ENCODE assay signal across 7 mouse cellular contexts in the genomic region with DNA sequence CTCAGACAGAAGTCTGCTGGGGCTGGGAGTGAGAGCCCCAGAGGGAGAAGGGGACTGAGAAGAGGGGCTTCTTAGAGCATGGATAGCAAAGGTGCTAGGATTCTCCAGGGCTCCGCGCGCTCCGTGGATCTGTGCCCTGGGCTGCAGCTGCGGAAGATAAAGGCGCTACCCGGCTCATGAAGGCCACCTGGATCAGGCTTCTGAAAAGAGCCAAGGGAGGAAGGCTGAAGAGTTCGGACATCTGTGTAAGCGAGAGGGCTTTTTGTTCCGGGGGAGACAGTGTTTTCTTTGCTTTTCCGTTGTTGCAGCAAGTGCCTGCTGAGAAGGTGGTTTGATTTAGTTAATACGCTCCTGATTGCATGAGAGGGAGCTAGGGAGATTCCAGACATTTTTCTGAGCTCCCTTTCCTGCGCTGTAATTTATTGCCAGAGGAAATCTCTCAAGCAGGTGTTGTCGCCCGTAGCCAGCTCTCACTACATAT.
DNase-seq lines count a peak whose midpoint lies in the region; ATAC-seq and TF ChIP-seq lines count a peak whose summit lies in the region.

No protein-coding gene starts in this region.

- H3K9me3 ChIP-seq in embryonic facial prominence, embryonic 12.5 days = no peaks in the 10 kb centered on the region
- no peaks in the 10 kb centered on the region for H3K9me3 ChIP-seq in hindbrain, embryonic 16.5 days (ENCODE audit: control insufficient read depth, low read length)
- H3K9me3 ChIP-seq in midbrain, embryonic 11.5 days (ENCODE audit: control insufficient read depth, low read length) = no peaks in the 10 kb centered on the region

- DNase-seq in left cerebral cortex, adult 2 months (ENCODE audit: extremely low spot score in 1 of 2, low spot score in 2 of 2) = peak; percentile 31 to 34
- DNase-seq in left cerebral cortex, adult 11 months (ENCODE audit: low spot score) = no peak
- peak; percentile 92 for DNase-seq in midbrain, embryonic 11.5 days (ENCODE audit: low spot score, missing footprints)
- DNase-seq in telencephalon, adult 2 months (ENCODE audit: low read depth, low spot score) = peak; percentile 43

- no peaks in the 10 kb centered on the region for H3K36me3 ChIP-seq in embryonic facial prominence, embryonic 12.5 days
- no peaks in the 10 kb centered on the region for H3K36me3 ChIP-seq in hindbrain, embryonic 16.5 days (ENCODE audit: control insufficient read depth, insufficient read depth, low read length)
- no peaks in the 10 kb centered on the region for H3K36me3 ChIP-seq in midbrain, embryonic 11.5 days (ENCODE audit: control insufficient read depth, insufficient read depth, low read length)

- H3K4me2 ChIP-seq in embryonic facial prominence, embryonic 12.5 days (replicated peaks) = peak overlapping the region; percentile 48
- H3K4me2 ChIP-seq in hindbrain, embryonic 16.5 days (ENCODE audit: low read length) = peak overlapping the region; percentile 61
- peak overlapping the region; percentile 43 for H3K4me2 ChIP-seq in midbrain, embryonic 11.5 days

- no peak for ATAC-seq in embryonic facial prominence, embryonic 12.5 days (ENCODE audit: insufficient number of reproducible peaks, insufficient read depth, low FRiP score, low TSS enrichment)
- ATAC-seq in hindbrain, embryonic 16.5 days = peak; percentile 59
- 0 out of 2 replicates have a peak, but pooled peaks have one; percentile 20 for ATAC-seq in midbrain, embryonic 11.5 days (ENCODE audit: low FRiP score)
- ATAC-seq in inflammation-experienced regulatory T-cells, adult 6 months = no peak

- 5% methylated on average over 15 of the region's 15 CpGs for WGBS in embryonic facial prominence, embryonic 12.5 days
- 9% methylated on average over 15 of the region's 15 CpGs for WGBS in hindbrain, embryonic 16.5 days
- WGBS in midbrain, embryonic 11.5 days = 10% methylated on average over 15 of the region's 15 CpGs

- H3K27me3 ChIP-seq in embryonic facial prominence, embryonic 12.5 days = no peaks in the 10 kb centered on the region
- no peaks in the 10 kb centered on the region for H3K27me3 ChIP-seq in hindbrain, embryonic 16.5 days (replicated peaks; ENCODE audit: control insufficient read depth, insufficient read depth, low read length)
- H3K27me3 ChIP-seq in midbrain, embryonic 11.5 days (ENCODE audit: control insufficient read depth, insufficient read depth, low read length) = no peaks in the 10 kb centered on the region; the same call in 1 of the 2 replicates

- peak overlapping the region; percentile 54 for H3K4me3 ChIP-seq in left cerebral cortex, adult 2 months
- H3K4me3 ChIP-seq in embryonic facial prominence, embryonic 12.5 days = peak overlapping the region; percentile 22; the same call in 1 of the 2 replicates
- H3K4me3 ChIP-seq in hindbrain, embryonic 16.5 days (ENCODE audit: low read length) = peak overlapping the region; percentile 41
- peak overlapping the region; percentile 19; the same call in 1 of the 2 replicates for H3K4me3 ChIP-seq in midbrain, embryonic 11.5 days (ENCODE audit: low read depth, low read length)

- peaks cover 16% of the 10 kb centered on the region for H3K4me1 ChIP-seq in embryonic facial prominence, embryonic 12.5 days
- H3K4me1 ChIP-seq in hindbrain, embryonic 16.5 days (ENCODE audit: control insufficient read depth, insufficient read depth, low read depth, low read length) = peaks cover 8% of the 10 kb centered on the region; the same call in 1 of the 2 replicates
- peaks cover 15% of the 10 kb centered on the region for H3K4me1 ChIP-seq in midbrain, embryonic 11.5 days (ENCODE audit: control insufficient read depth, insufficient read depth, low read length)

- no peak overlapping the region for H3K9ac ChIP-seq in embryonic facial prominence, embryonic 12.5 days
- peak overlapping the region; percentile 66 for H3K9ac ChIP-seq in hindbrain, embryonic 16.5 days (ENCODE audit: low read depth, low read length)
- H3K9ac ChIP-seq in midbrain, embryonic 11.5 days (ENCODE audit: low read length) = peak overlapping the region; percentile 36; the same call in 1 of the 2 replicates

- intact Hi-C loops in left cerebral cortex, adult 2 months (cut with DNase I) = loop anchor here (10.0 kb wide), 1 partner anchor 181 kb away; the partner anchor contains the start of gene Nsun6

- no peak for TF ChIP-seq CTCF in left cerebral cortex, adult 2 months (IDR thresholded peaks at IDR 0.05)

- peak overlapping the region; percentile 79 for H3K27ac ChIP-seq in left cerebral cortex, adult 2 months
- no peak overlapping the region for H3K27ac ChIP-seq in embryonic facial prominence, embryonic 12.5 days
- H3K27ac ChIP-seq in hindbrain, embryonic 16.5 days (ENCODE audit: low read depth, low read length) = peak overlapping the region; percentile 84
- no peak overlapping the region for H3K27ac ChIP-seq in midbrain, embryonic 11.5 days (ENCODE audit: low read depth, low read length)

Comparison
In these comparisons a context has a peak if more than half of its experiments do, and no peak if none do; other contexts are left out.
1. H3K27ac ChIP-seq: peak in left cerebral cortex, adult 2 months (single experiment) and hindbrain, embryonic 16.5 days (single experiment); none in embryonic facial prominence, embryonic 12.5 days (single experiment) and midbrain, embryonic 11.5 days (single experiment).
2. ATAC-seq: peak in hindbrain, embryonic 16.5 days (single experiment) and midbrain, embryonic 11.5 days (single experiment); none in embryonic facial prominence, embryonic 12.5 days (single experiment) and inflammation-experienced regulatory T-cells, adult 6 months (single experiment).
3. Peak in every context shown above with its lines, with median percentiles within 50 percentile points of each other: H3K4me3 ChIP-seq and H3K4me2 ChIP-seq.